Mouse (Mus musculus): Measurements from ENCODE around the gene Otulinl.
A peak's percentile ranks its signal among the peaks of the same experiment; 100 is the strongest.

The Otulinl gene

DNA sequence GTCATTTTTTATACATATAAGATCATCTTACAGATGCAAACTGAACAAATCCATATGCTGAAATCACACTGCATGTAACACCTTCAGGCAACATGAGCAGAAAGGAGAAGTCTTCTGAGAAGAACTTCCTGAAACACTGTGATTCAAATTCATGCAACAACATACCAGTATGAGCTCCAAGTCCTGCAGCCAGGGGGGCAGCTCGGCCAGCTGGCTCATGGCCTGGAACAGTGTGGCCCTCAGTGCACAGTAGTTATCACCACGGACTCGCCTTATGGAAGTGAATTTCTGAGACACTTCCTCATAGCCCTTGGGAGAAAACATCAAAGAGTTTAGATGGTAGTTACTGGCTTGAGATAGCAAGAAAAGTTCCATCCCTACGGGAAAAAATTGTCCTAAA is 65.2 kb downstream of the Otulinl start:
- no peak for DNase-seq (ENCODE audit: low read depth)

DNA sequence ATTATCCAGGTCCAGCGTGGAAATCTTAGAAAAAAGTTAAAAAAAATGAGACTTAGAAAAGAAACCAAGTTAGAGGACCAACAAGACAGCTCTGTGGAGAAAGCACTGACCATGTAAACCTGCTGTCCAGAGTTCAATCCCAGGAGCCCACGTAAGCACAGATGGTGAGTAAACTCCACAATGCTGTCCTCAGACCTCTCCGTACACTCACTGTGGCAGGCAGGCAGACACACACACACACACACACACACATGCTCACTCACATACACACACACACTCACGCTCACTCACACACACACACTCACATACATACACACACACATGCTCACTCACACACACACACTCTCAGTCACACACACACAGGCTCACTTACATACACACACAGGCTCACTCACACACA is 68.1 kb downstream of the Otulinl start:
- no peak for DNase-seq (ENCODE audit: low read depth)

GRCm38 (mm10) chr15:27612533-27613221 is 68.7 kb downstream of the Otulinl start:
- peak; percentile 86 for DNase-seq (ENCODE audit: low read depth)

GRCm38 (mm10) chr15:27609554-27609953 is 71.8 kb downstream of the Otulinl start:
- DNase-seq (ENCODE audit: low read depth): peak; percentile 90

- DNase-seq (ENCODE audit: low read depth): no peak
Observed at GRCm38 (mm10) chr15:27605252-27605651, 76.1 kb downstream of the Otulinl start.
